Mouse (Mus musculus) hindbrain, embryonic 13.5 days (tissue): ENCODE results near the gene Olfr1438-ps1. TPM values are rescaled to one million over a fixed set of nuclear protein-coding genes. Genes with fewer than 3 reads are reported as not detected.
"Not testable (repeated sequence)": the region's sequence is repeated elsewhere in the genome, so short reads cannot be mapped to it uniquely, and the experiment has no call there.

Source experiments
- ATAC-seq: fragments of 200-750 bp; cut with Nextera tagmentation; 2 replicates; pipeline ENCODE4 v1.8.0; 2017; ENCODE audit warnings: moderate TSS enrichment; ENCODE audit not compliant: low FRiP score
- H3K27ac ChIP-seq: fragments of 300-500 bp; sonication (generic); 2 replicates; pipeline ENCODE4 v1.5.1; 2015; ENCODE audit warnings: inconsistent platforms, mild to moderate bottlenecking, moderate library complexity
- H3K27me3 ChIP-seq: fragments of 300-500 bp; sonication (generic); 2 replicates; pipeline ENCODE4 v1.6.1; 2015; ENCODE audit warnings: mild to moderate bottlenecking, inconsistent platforms
- H3K36me3 ChIP-seq: fragments of 300-500 bp; sonication (generic); 2 replicates; pipeline ENCODE4 v1.6.1; 2015; ENCODE audit warnings: mild to moderate bottlenecking, inconsistent platforms
- H3K4me1 ChIP-seq: fragments of 300-500 bp; sonication (generic); replicated peaks from 2 replicates; pipeline ENCODE4 v1.6.1; 2015; ENCODE audit warnings: inconsistent platforms
- H3K4me2 ChIP-seq: fragments of 300-500 bp; sonication (generic); 2 replicates; pipeline ENCODE4 v1.6.1; 2015; ENCODE audit warnings: inconsistent platforms, mild to moderate bottlenecking, moderate library complexity
- H3K4me3 ChIP-seq: fragments of 300-500 bp; sonication (generic); 2 replicates; pipeline ENCODE4 v1.5.1; 2015; ENCODE audit warnings: mild to moderate bottlenecking, inconsistent platforms
- H3K9ac ChIP-seq: fragments of 300-500 bp; sonication (generic); 2 replicates; pipeline ENCODE4 v1.6.1; 2015; ENCODE audit warnings: mild to moderate bottlenecking, inconsistent platforms
- H3K9me3 ChIP-seq: fragments of 300-500 bp; sonication (generic); 2 replicates; pipeline ENCODE4 v1.6.1; 2016; ENCODE audit warnings: inconsistent platforms
- WGBS: fragments of 180-500 bp; shearing (Covaris S2); methylation state at CpG from one replicate; pipeline ENCODE4 v1.1.7; 2015; 5-methylcytosine and 5-hydroxymethylcytosine counted together
- polyA plus RNA-seq: library from polyadenylated mRNA; unstranded; fragments of >200 nt; fragmentation: Nextera tagmentation; extraction: Ambion mirVana; gene quantifications from 2 replicates; pipeline ENCODE4 v1.2.1, GENCODE M21; 2015

Olfr1438-ps1 gene
- not detected in 2 replicates for polyA plus RNA-seq

GRCm38 (mm10) chr19:12335810-12336209 lies at the start of gene Olfr1438-ps1:
Gene Olfr1438-ps1, minus strand, starts transcription at chr19:12335910.
- 87% methylated on average over 3 of the region's 3 CpGs for WGBS
- H3K4me2 ChIP-seq = no peak within 1 kb of the TSS

GRCm38 (mm10) chr19:12374465-12375025 lies 38.8 kb upstream of the Olfr1438-ps1 start:
- H3K4me2 ChIP-seq = no peak overlapping the region

More at GRCm38 (mm10) chr19:12335810-12336209, at the start of gene Olfr1438-ps1:
- no peaks in the 10 kb centered on the region for H3K4me1 ChIP-seq
- no peaks in the 10 kb centered on the region for H3K9me3 ChIP-seq
- H3K36me3 ChIP-seq = no peaks in the 10 kb centered on the region
- no peak within 1 kb of the TSS for H3K4me3 ChIP-seq
- H3K27me3 ChIP-seq = no peaks in the 10 kb centered on the region
- H3K9ac ChIP-seq = no peak within 1 kb of the TSS
- ATAC-seq = no peak
- H3K27ac ChIP-seq = no peak within 1 kb of the TSS

GRCm38 (mm10) chr19:12373004-12373403 lies 37.3 kb upstream of the Olfr1438-ps1 start:
- WGBS = 78% methylated on average over 3 of the region's 3 CpGs
- ATAC-seq = no peak

More at GRCm38 (mm10) chr19:12374465-12375025, 38.8 kb upstream of the Olfr1438-ps1 start:
- ATAC-seq = no peak
- Histone ChIP-seq H3K27me3 (no peaks in the 10 kb centered on the region), H3K9me3 (no peaks in the 10 kb centered on the region), H3K27ac (no peak overlapping the region), H3K4me3 (no peak overlapping the region), H3K36me3 (no peaks in the 10 kb centered on the region), H3K9ac (no peak overlapping the region), H3K4me1 (no peaks in the 10 kb centered on the region)
- 76% methylated on average over 2 of the region's 2 CpGs for WGBS

GRCm38 (mm10) chr19:12325001-12325400 lies 10.7 kb downstream of the Olfr1438-ps1 start, which contains the start of gene Olfr1437:
Gene Olfr1437, minus strand, starts transcription at chr19:12325101.
- no peak within 1 kb of the TSS for H3K27ac ChIP-seq
- H3K4me1 ChIP-seq = no peaks in the 10 kb centered on the region
- H3K9me3 ChIP-seq = no peaks in the 10 kb centered on the region
- H3K27me3 ChIP-seq = no peaks in the 10 kb centered on the region
- no peak for ATAC-seq
- H3K4me3 ChIP-seq = no peak within 1 kb of the TSS
- H3K9ac ChIP-seq = no peak within 1 kb of the TSS
- WGBS = 91% methylated on average over 2 of the region's 2 CpGs
- no peak within 1 kb of the TSS for H3K4me2 ChIP-seq
- H3K36me3 ChIP-seq = no peaks in the 10 kb centered on the region

More at GRCm38 (mm10) chr19:12373004-12373403, 37.3 kb upstream of the Olfr1438-ps1 start:
- no peaks in the 10 kb centered on the region for H3K9me3 ChIP-seq
- no peaks in the 10 kb centered on the region for H3K27me3 ChIP-seq
- no peaks in the 10 kb centered on the region for H3K4me1 ChIP-seq
- H3K36me3 ChIP-seq = no peaks in the 10 kb centered on the region
- H3K27ac ChIP-seq = no peak overlapping the region
- H3K4me2 ChIP-seq = no peak overlapping the region
- H3K4me3 ChIP-seq = no peak overlapping the region
- H3K9ac ChIP-seq = no peak overlapping the region

GRCm38 (mm10) chr19:12299030-12299429 lies 36.7 kb downstream of the Olfr1438-ps1 start, which contains the start of gene Olfr1436:
Gene Olfr1436, minus strand, starts transcription at chr19:12299130.
- 75% methylated on average over 1 of the region's 1 CpGs for WGBS
- not testable (repeated sequence) for H3K9me3 ChIP-seq, ATAC-seq, H3K27ac ChIP-seq, H3K27me3 ChIP-seq, H3K36me3 ChIP-seq, H3K4me2 ChIP-seq, H3K4me1 ChIP-seq, H3K9ac ChIP-seq, H3K4me3 ChIP-seq

GRCm38 (mm10) chr19:12292979-12293378 lies 42.7 kb downstream of the Olfr1438-ps1 start:
- Histone ChIP-seq H3K9ac (no peak overlapping the region), H3K27me3 (no peaks in the 10 kb centered on the region), H3K27ac (no peak overlapping the region), H3K9me3 (no peaks in the 10 kb centered on the region), H3K36me3 (no peaks in the 10 kb centered on the region), H3K4me2 (no peak overlapping the region), H3K4me1 (no peaks in the 10 kb centered on the region), H3K4me3 (no peak overlapping the region)
- no peak for ATAC-seq

GRCm38 (mm10) chr19:12279554-12279953 lies 56.2 kb downstream of the Olfr1438-ps1 start, which contains the start of gene Olfr1434:
Gene Olfr1434, plus strand, starts transcription at chr19:12279854.
- no peaks in the 10 kb centered on the region for H3K36me3 ChIP-seq
- no peaks in the 10 kb centered on the region for H3K27me3 ChIP-seq
- no peak within 1 kb of the TSS for H3K27ac ChIP-seq
- WGBS = 86% methylated on average over 2 of the region's 2 CpGs
- no peak within 1 kb of the TSS for H3K4me3 ChIP-seq
- H3K9ac ChIP-seq = no peak within 1 kb of the TSS
- no peak within 1 kb of the TSS for H3K4me2 ChIP-seq
- no peaks in the 10 kb centered on the region for H3K9me3 ChIP-seq
- H3K4me1 ChIP-seq = no peaks in the 10 kb centered on the region
- no peak for ATAC-seq

Other genes starting within 250 kb of the Olfr1438-ps1 start
- not detected in 2 replicates for gene Olfr1426, start 243.9 kb downstream of the Olfr1438-ps1 start, polyA plus RNA-seq
- not detected in 2 replicates for gene Olfr1427, start 232.6 kb downstream of the Olfr1438-ps1 start, polyA plus RNA-seq
- not detected in 2 replicates for gene Olfr1428, start 220.0 kb downstream of the Olfr1438-ps1 start, polyA plus RNA-seq
- not detected in 2 replicates for gene Olfr76, start 212.7 kb downstream of the Olfr1438-ps1 start, polyA plus RNA-seq
- not detected in 2 replicates for gene Olfr1555-ps1, start 165.8 kb downstream of the Olfr1438-ps1 start, polyA plus RNA-seq
- not detected in 2 replicates for gene Olfr1431, start 135.3 kb downstream of the Olfr1438-ps1 start, polyA plus RNA-seq
- gene Olfr1432, start 103.3 kb downstream of the Olfr1438-ps1 start, polyA plus RNA-seq = not detected in 2 replicates
- gene Olfr262, start 94.3 kb downstream of the Olfr1438-ps1 start, polyA plus RNA-seq = not detected in 2 replicates
- gene Olfr235, start 74.9 kb downstream of the Olfr1438-ps1 start, polyA plus RNA-seq = not detected in 2 replicates
- gene Olfr1434, start 56.1 kb downstream of the Olfr1438-ps1 start, polyA plus RNA-seq = not detected in 2 replicates
- not detected in 2 replicates for gene Olfr1436, start 36.8 kb downstream of the Olfr1438-ps1 start, polyA plus RNA-seq
- not detected in 2 replicates for gene Olfr1437, start 10.8 kb downstream of the Olfr1438-ps1 start, polyA plus RNA-seq
- gene Olfr1440, start 51.4 kb upstream of the Olfr1438-ps1 start, polyA plus RNA-seq = not detected in 2 replicates
- gene Olfr1441, start 81.5 kb upstream of the Olfr1438-ps1 start, polyA plus RNA-seq = not detected in 2 replicates
- not detected in 2 replicates for gene Pfpl, start 92.0 kb upstream of the Olfr1438-ps1 start, polyA plus RNA-seq
- 0.47 and 0.78 TPM in 2 replicates for gene Mpeg1, start 124.9 kb upstream of the Olfr1438-ps1 start, polyA plus RNA-seq
- 34.8 and 36.8 TPM in 2 replicates for gene Dtx4, start 165.5 kb upstream of the Olfr1438-ps1 start, polyA plus RNA-seq
- 7.8 and 8.0 TPM in 2 replicates for gene Fam111a, start 209.8 kb upstream of the Olfr1438-ps1 start, polyA plus RNA-seq